Mouse (Mus musculus) liver, adult 2 months (tissue): ENCODE measurements around the gene Gbx1. TPM values are rescaled to one million over a fixed set of nuclear protein-coding genes. Genes with fewer than 3 reads are reported as not detected.

ENCODE experiments used
- DNase-seq: peaks from one replicate; pipeline ENCODE4 v3.0.0-alpha.2; 2011; ENCODE audit warnings: low read depth, low spot score; ENCODE audit errors: extremely low read depth
- H3K27ac ChIP-seq: fragments of 200-500 bp; replicated peaks from 2 replicates; pipeline ENCODE4 v1.5.1; 2012; ENCODE audit warnings: low read depth, mild to moderate bottlenecking, control low read depth, inconsistent platforms, low read length; ENCODE audit not compliant: insufficient read depth
- H3K27me3 ChIP-seq: fragments of 200-500 bp; 2 replicates; pipeline ENCODE4 v1.6.1; 2012; ENCODE audit warnings: mild to moderate bottlenecking, moderate library complexity, low read length, inconsistent platforms; ENCODE audit not compliant: control insufficient read depth, insufficient read depth
- H3K36me3 ChIP-seq: fragments of 200-500 bp; 2 replicates; pipeline ENCODE4 v1.6.1; 2012; ENCODE audit warnings: low read length, inconsistent platforms; ENCODE audit not compliant: control insufficient read depth, insufficient read depth
- H3K4me1 ChIP-seq: fragments of 200-500 bp; 2 replicates; pipeline ENCODE4 v1.6.1; 2011; ENCODE audit warnings: low read length; ENCODE audit not compliant: control insufficient read depth, insufficient read depth
- H3K4me3 ChIP-seq: fragments of 200-500 bp; 2 replicates; pipeline ENCODE4 v1.5.1; 2011; ENCODE audit warnings: low read depth, mild to moderate bottlenecking, control low read depth, low read length, moderate library complexity; ENCODE audit not compliant: insufficient read depth
- H3K79me2 ChIP-seq: fragments of 200-500 bp; 2 replicates; pipeline ENCODE4 v1.6.1; 2012; ENCODE audit warnings: inconsistent platforms, mild to moderate bottlenecking, low read length, moderate library complexity; ENCODE audit not compliant: control insufficient read depth, insufficient read depth
- H3K9ac ChIP-seq: fragments of 200-500 bp; 2 replicates; pipeline ENCODE4 v1.6.1; 2012; ENCODE audit warnings: low read depth, mild to moderate bottlenecking, control low read depth, inconsistent platforms, low read length
- CTCF ChIP-seq: fragments of 200-500 bp; IDR thresholded peaks from 2 replicates; pipeline ENCODE4 v1.5.1; 2011; ENCODE audit warnings: low read depth, low read length, control low read depth
- POLR2A ChIP-seq: fragments of 200-500 bp; IDR thresholded peaks from 2 replicates; pipeline ENCODE4 v1.6.1; 2011; ENCODE audit warnings: low read length, control low read depth; ENCODE audit not compliant: insufficient read depth; ENCODE audit errors: extremely low read depth
- WGBS: fragments of 180-500 bp; shearing (Covaris S2); methylation state at CpG from one replicate; pipeline ENCODE4 v1.1.7; 2018; 5-methylcytosine and 5-hydroxymethylcytosine counted together
- polyA plus RNA-seq: library from polyadenylated mRNA; depleted of rRNA; stranded (reverse); fragments of >200 nt; gene quantifications from 2 replicates; pipeline ENCODE4 v1.2.3, GENCODE M21; 2012
- total RNA-seq: library from RNA; depleted of rRNA; stranded (reverse); fragments of >200 nt; gene quantifications from 2 replicates; pipeline ENCODE4 v1.2.3, GENCODE M21; 2014

Gbx1 gene
- total and polyA plus RNA-seq, 2 experiments = not detected

- no peak overlapping the region for H3K4me3 ChIP-seq
- TF ChIP-seq CTCF (no peak), POLR2A (no peak)
- no peak for DNase-seq
- H3K36me3 ChIP-seq = no peaks in the 10 kb centered on the region
- no peak overlapping the region for H3K9ac ChIP-seq
- WGBS = 88% methylated on average over 22 of the region's 22 CpGs
- H3K4me1 ChIP-seq = no peaks in the 10 kb centered on the region; the same call in 1 of the 2 replicates
- no peaks in the 10 kb centered on the region for H3K79me2 ChIP-seq
- H3K27me3 ChIP-seq = peaks cover 5% of the 10 kb centered on the region
- no peak overlapping the region for H3K27ac ChIP-seq
Observed at GRCm38 (mm10) chr5:24539571-24540296, 12.7 kb upstream of the Gbx1 start.

GRCm38 (mm10) chr5:24537618-24538017 is 10.6 kb upstream of the Gbx1 start:
- H3K79me2 ChIP-seq = no peaks in the 10 kb centered on the region
- 69% methylated on average over 16 of the region's 16 CpGs for WGBS
- no peaks in the 10 kb centered on the region; the same call in 1 of the 2 replicates for H3K4me1 ChIP-seq
- no peak overlapping the region for H3K9ac ChIP-seq
- H3K36me3 ChIP-seq = no peaks in the 10 kb centered on the region
- H3K4me3 ChIP-seq = no peak overlapping the region
- peaks cover 5% of the 10 kb centered on the region for H3K27me3 ChIP-seq
- no peak overlapping the region for H3K27ac ChIP-seq
- TF ChIP-seq POLR2A = no peak
- TF ChIP-seq CTCF = no peak
- DNase-seq = no peak

- Histone ChIP-seq H3K4me3 (no peak overlapping the region), H3K27me3 (peaks cover 5% of the 10 kb centered on the region), H3K36me3 (no peaks in the 10 kb centered on the region), H3K27ac (no peak overlapping the region), H3K9ac (no peak overlapping the region), H3K4me1 (no peaks in the 10 kb centered on the region; the same call in 1 of the 2 replicates), H3K79me2 (no peaks in the 10 kb centered on the region)
- 82% methylated on average over 5 of the region's 5 CpGs for WGBS
- DNase-seq = no peak
- TF ChIP-seq CTCF (no peak), POLR2A (no peak)
Observed at GRCm38 (mm10) chr5:24536511-24536910, 9.5 kb upstream of the Gbx1 start.

GRCm38 (mm10) chr5:24535731-24536130 is 8.7 kb upstream of the Gbx1 start:
- WGBS = 79% methylated on average over 3 of the region's 3 CpGs
- H3K79me2 ChIP-seq = no peaks in the 10 kb centered on the region
- H3K36me3 ChIP-seq = no peaks in the 10 kb centered on the region
- no peak overlapping the region for H3K4me3 ChIP-seq
- H3K9ac ChIP-seq = no peak overlapping the region
- peaks cover 5% of the 10 kb centered on the region for H3K27me3 ChIP-seq
- DNase-seq = no peak
- no peaks in the 10 kb centered on the region; the same call in 1 of the 2 replicates for H3K4me1 ChIP-seq
- H3K27ac ChIP-seq = no peak overlapping the region
- TF ChIP-seq POLR2A = no peak
- TF ChIP-seq CTCF = no peak

- peak; percentile 6 for DNase-seq
- 46% methylated on average over 5 of the region's 5 CpGs for WGBS
Observed at GRCm38 (mm10) chr5:24534292-24534691, 7.3 kb upstream of the Gbx1 start.

GRCm38 (mm10) chr5:24533391-24533790 is 6.4 kb upstream of the Gbx1 start:
- Histone ChIP-seq H3K27ac (no peak overlapping the region), H3K36me3 (no peaks in the 10 kb centered on the region), H3K4me1 (no peaks in the 10 kb centered on the region), H3K9ac (no peak overlapping the region), H3K79me2 (no peaks in the 10 kb centered on the region), H3K4me3 (no peak overlapping the region), H3K27me3 (peaks cover 5% of the 10 kb centered on the region)
- WGBS = 57% methylated on average over 11 of the region's 11 CpGs
- TF ChIP-seq POLR2A = no peak
- DNase-seq = no peak

More at GRCm38 (mm10) chr5:24534292-24534691, 7.3 kb upstream of the Gbx1 start:
- Histone ChIP-seq H3K27me3 (peaks cover 5% of the 10 kb centered on the region), H3K9ac (no peak overlapping the region), H3K27ac (no peak overlapping the region), H3K4me1 (no peaks in the 10 kb centered on the region), H3K36me3 (no peaks in the 10 kb centered on the region), H3K79me2 (no peaks in the 10 kb centered on the region), H3K4me3 (no peak overlapping the region)
- TF ChIP-seq CTCF (peak; percentile 9; the same call in 1 of the 2 replicates), POLR2A (no peak)
